Mouse (Mus musculus) lung, adult 2 months (tissue): ENCODE data around the gene Tmem11. TPM values are rescaled to one million over a fixed set of nuclear protein-coding genes. Genes with fewer than 3 reads are reported as not detected.
"Not testable (repeated sequence)": the region's sequence is repeated elsewhere in the genome, so short reads cannot be mapped to it uniquely, and the experiment has no call there.

Source experiments
- DNase-seq: peaks from one replicate; pipeline ENCODE4 v3.0.0; 2022
- H3K4me1 ChIP-seq: fragments of 200-500 bp; 2 replicates; pipeline ENCODE4 v1.6.1; 2011; ENCODE audit warnings: low read length; ENCODE audit not compliant: control insufficient read depth, insufficient read depth
- H3K4me3 ChIP-seq: fragments of 200-500 bp; replicated peaks from 2 replicates; pipeline ENCODE3; 2011; ENCODE audit warnings: low read depth, mild to moderate bottlenecking, control low read depth, low read length; ENCODE audit errors: extremely low read depth
- CTCF ChIP-seq: fragments of 200-500 bp; IDR thresholded peaks from 2 replicates; pipeline ENCODE4 v1.5.1; 2011; ENCODE audit warnings: mild to moderate bottlenecking, low read length, control low read depth; ENCODE audit not compliant: insufficient read depth
- POLR2A ChIP-seq: fragments of 200-500 bp; IDR thresholded peaks from 2 replicates; pipeline ENCODE4 v1.6.1; 2011; ENCODE audit warnings: low read depth, mild to moderate bottlenecking, control low read depth, low read length, borderline replicate concordance; ENCODE audit errors: extremely low read depth
- WGBS: fragments of 180-500 bp; shearing (Covaris S2); methylation state at CpG from one replicate; pipeline ENCODE4 v1.1.7; 2018; 5-methylcytosine and 5-hydroxymethylcytosine counted together
- polyA plus RNA-seq: library from polyadenylated mRNA; depleted of rRNA; stranded (reverse); fragments of >200 nt; gene quantifications from 2 replicates; pipeline ENCODE4 v1.2.3, GENCODE M21; 2012

The Tmem11 gene
- polyA plus RNA-seq, 1 experiment, result 63.4 TPM

DNA sequence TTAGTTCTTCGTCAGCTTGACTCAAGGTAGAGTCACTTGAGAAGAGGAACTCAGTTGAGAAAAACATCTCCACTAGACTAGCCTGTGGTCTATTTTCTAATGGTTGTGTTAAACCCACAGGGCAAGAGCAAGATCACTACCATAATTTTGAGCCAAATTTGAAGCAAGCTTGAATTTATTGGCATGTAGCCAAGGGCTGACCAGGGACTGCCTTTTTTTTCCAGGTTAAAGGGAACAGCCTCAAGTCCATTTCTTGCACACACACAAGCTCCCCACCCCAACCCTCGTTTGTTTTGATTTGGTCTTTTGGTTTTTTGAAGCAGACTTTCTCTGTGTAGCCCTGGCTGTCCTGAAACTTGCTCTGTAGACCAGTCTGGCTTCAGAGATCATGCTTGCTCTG lies 10.8 kb upstream of the Tmem11 start:
- Histone ChIP-seq H3K4me1 (no peaks in the 10 kb centered on the region; the same call in 1 of the 2 replicates), H3K4me3 (no peak overlapping the region)
- TF ChIP-seq POLR2A (no peak), CTCF (no peak)
- DNase-seq, result no peak
- WGBS, result 50% methylated on average over 2 of the region's 2 CpGs

- DNase-seq, H3K4me1 ChIP-seq, H3K4me3 ChIP-seq: not testable (repeated sequence)
- WGBS, result 70% methylated on average over 3 of the region's 3 CpGs
Observed at GRCm38 (mm10) chr11:60886986-60887385, 7.9 kb upstream of the Tmem11 start.

DNA sequence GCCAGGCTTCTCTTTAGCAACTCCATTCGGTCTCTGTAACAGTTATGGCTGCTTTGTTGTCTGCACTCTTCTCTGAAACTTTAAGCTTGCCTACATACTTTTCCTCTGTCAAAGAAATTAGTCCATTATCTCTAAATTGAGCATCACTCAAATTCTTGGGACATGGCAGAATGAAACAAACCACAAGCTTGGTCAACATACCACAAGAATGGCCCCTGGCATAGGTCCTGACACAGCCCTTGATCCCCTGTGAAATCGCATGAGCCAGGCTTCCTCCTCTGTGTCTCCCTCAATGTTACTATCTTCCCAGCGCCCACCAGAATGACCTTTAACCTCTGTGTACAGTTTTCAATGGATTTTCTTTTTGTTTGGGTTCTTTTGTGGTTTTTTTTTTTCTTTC lies 3.3 kb upstream of the Tmem11 start:
- WGBS, result 74% methylated on average over 3 of the region's 3 CpGs
- no peak overlapping the region for H3K4me3 ChIP-seq
- DNase-seq, result no peak
- TF ChIP-seq POLR2A, result no peak
- TF ChIP-seq CTCF, result no peak
- H3K4me1 ChIP-seq, result peaks cover 3% of the 10 kb centered on the region; the same call in 1 of the 2 replicates

DNA sequence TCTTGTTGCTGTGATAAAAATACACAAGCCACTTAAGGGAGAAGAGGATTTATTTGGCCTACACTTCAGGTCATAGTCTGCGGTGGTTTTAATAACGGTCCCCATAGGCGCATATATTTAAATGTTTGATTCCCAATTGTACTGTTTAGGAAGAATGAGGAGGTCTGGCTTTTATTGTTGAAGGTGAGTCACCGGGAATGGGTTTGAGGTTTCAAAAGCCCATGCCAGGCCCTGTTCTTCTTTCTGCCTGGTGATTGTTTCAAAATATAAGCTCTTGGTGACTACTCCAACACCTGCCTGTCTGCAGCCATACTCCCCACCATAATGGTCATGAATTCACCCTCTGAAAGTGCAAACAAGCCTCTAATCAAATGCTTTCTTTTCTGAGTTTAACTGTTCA lies 1.5 kb upstream of the Tmem11 start:
- peaks cover 11% of the 10 kb centered on the region for H3K4me1 ChIP-seq
- no peak for DNase-seq
- TF ChIP-seq CTCF, result no peak
- TF ChIP-seq POLR2A, result no peak
- no peak overlapping the region for H3K4me3 ChIP-seq
- WGBS, result 78% methylated on average over 4 of the region's 4 CpGs

GRCm38 (mm10) chr11:60879423-60879822 lies 351 bp upstream of the Tmem11 start:
- TF ChIP-seq CTCF (peak; percentile 80), POLR2A (no peak)

GRCm38 (mm10) chr11:60878056-60878612 lies 938 bp downstream of the Tmem11 start:
- under 1% methylated on average over 52 of the region's 52 CpGs for WGBS
- TF ChIP-seq CTCF, result no peak
- TF ChIP-seq POLR2A, result no peak
- DNase-seq, result no peak
- peaks cover 11% of the 10 kb centered on the region for H3K4me1 ChIP-seq
- H3K4me3 ChIP-seq, result peak overlapping the region; percentile 85

More at GRCm38 (mm10) chr11:60879423-60879822, 351 bp upstream of the Tmem11 start:
- Histone ChIP-seq H3K4me3 (peak overlapping the region; percentile 85), H3K4me1 (peaks cover 11% of the 10 kb centered on the region)
- 1% methylated on average over 11 of the region's 11 CpGs for WGBS
- DNase-seq, result peak; percentile 47

DNA sequence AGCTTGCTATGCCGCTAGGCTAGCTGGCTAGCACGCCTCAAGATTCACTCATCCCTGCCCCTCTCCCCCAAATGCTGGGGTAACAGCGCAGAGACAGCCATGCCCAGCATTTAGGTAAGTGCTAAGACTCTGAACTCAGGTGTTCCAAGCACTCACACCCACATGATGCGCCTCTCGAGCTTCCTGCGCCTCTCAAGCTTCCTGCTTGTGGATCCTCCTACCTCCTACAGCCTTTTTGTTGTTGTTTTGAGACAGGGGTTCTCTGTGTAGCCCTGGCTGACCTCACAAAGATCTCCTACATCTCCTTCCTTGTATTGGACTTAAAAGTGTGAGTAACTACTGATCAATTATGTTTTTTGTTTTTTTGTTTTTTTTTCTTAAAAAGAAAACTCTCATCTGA lies 6.0 kb downstream of the Tmem11 start:
- no peak for DNase-seq
- peaks cover 13% of the 10 kb centered on the region for H3K4me1 ChIP-seq
- TF ChIP-seq POLR2A (no peak), CTCF (no peak)
- 63% methylated on average over 6 of the region's 6 CpGs for WGBS
- no peak overlapping the region for H3K4me3 ChIP-seq

DNA sequence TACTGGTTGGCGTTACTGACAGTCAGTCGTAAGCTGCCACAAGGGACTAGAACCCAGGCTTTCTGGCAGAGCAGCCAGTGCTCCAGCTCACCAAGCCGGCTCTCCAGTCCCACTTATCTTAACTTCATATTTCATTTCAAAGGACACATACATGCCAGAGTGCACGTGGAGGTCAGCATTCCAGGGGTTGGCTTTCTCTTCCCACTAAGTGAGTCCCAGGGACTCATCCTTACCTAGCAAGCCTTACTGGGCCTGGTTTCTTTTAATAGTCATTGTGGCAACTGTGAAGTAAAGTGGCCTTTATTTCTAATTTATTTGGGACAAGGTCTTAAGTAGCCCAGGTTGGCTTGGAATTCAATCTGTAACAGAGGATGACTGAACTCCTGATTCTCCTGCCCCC lies 7.7 kb downstream of the Tmem11 start:
- WGBS, result 40% methylated on average over 4 of the region's 4 CpGs
- TF ChIP-seq POLR2A (no peak), CTCF (no peak)
- Histone ChIP-seq H3K4me1 (peaks cover 11% of the 10 kb centered on the region), H3K4me3 (no peak overlapping the region)
- no peak for DNase-seq

- H3K4me3 ChIP-seq, DNase-seq: not testable (repeated sequence)
- peaks cover 15% of the 10 kb centered on the region for H3K4me1 ChIP-seq
- WGBS, result 86% methylated on average over 6 of the region's 6 CpGs
Observed at GRCm38 (mm10) chr11:60869471-60869870, 9.6 kb downstream of the Tmem11 start.

GRCm38 (mm10) chr11:60867904-60868303 lies 11.2 kb downstream of the Tmem11 start:
- no peak for TF ChIP-seq POLR2A
- TF ChIP-seq CTCF, result no peak
- peaks cover 17% of the 10 kb centered on the region for H3K4me1 ChIP-seq
- H3K4me3 ChIP-seq, result no peak overlapping the region
- DNase-seq, result no peak
- 63% methylated on average over 8 of the region's 8 CpGs for WGBS
